9 mouse cellular contexts compared by ENCODE assay signal in genomic region chr14:122079428-122079827, GRCm38 (mm10). TPM values are rescaled to one million over a fixed set of nuclear protein-coding genes. Genes with fewer than 3 reads are reported as not detected.
DNase-seq lines count a peak whose midpoint lies in the region; ATAC-seq and TF ChIP-seq lines count a peak whose summit lies in the region.
"Had no signal": no experiment of that assay in that cellular context is flagged by ENCODE, and none has a peak within 500 bp of the region (broad histone marks: within the 10 kb centered on the region; RNA-seq: fewer than 3 reads in every experiment).

No protein-coding gene starts in this region.

- intact Hi-C loops in heart, postnatal 10 days (cut with DNase I) = no loop called here

- no peaks in the 10 kb centered on the region for H3K4me1 ChIP-seq in kidney, embryonic 16.5 days (ENCODE audit: insufficient read depth, low read length)
- H3K4me1 ChIP-seq in liver, embryonic 16.5 days (ENCODE audit: control insufficient read depth, low read depth, low read length) = no peaks in the 10 kb centered on the region
- no peaks in the 10 kb centered on the region for H3K4me1 ChIP-seq in spleen, adult 2 months (ENCODE audit: control insufficient read depth, insufficient read depth, insufficient read length)
- no peaks in the 10 kb centered on the region for H3K4me1 ChIP-seq in forebrain, embryonic 16.5 days (replicated peaks; ENCODE audit: control insufficient read depth, insufficient read depth, low read length)
- H3K4me1 ChIP-seq: lung, embryonic 15.5 days had no signal

- no peak for TF ChIP-seq POLR2A in spleen, adult 2 months (IDR thresholded peaks at IDR 0.05; ENCODE audit: low read depth, low read length)

- H3K4me3 ChIP-seq in kidney, embryonic 16.5 days (ENCODE audit: low read length) = no peak overlapping the region
- H3K4me3 ChIP-seq in liver, embryonic 16.5 days (ENCODE audit: low read depth, low read length) = no peak overlapping the region
- H3K4me3 ChIP-seq in spleen, adult 2 months (ENCODE audit: extremely low read depth, insufficient read depth, insufficient read length) = no peak overlapping the region
- H3K4me3 ChIP-seq in forebrain, embryonic 16.5 days (replicated peaks; ENCODE audit: low read length) = no peak overlapping the region
- H3K4me3 ChIP-seq: lung, embryonic 15.5 days had no signal

- ATAC-seq in kidney, embryonic 16.5 days (ENCODE audit: low FRiP score, low TSS enrichment) = no peak
- 0 out of 2 replicates have a peak, but pooled peaks have one; percentile 9 for ATAC-seq in liver, embryonic 16.5 days (ENCODE audit: low read depth)
- no peak for ATAC-seq in forebrain, embryonic 16.5 days

- no peaks in the 10 kb centered on the region for H3K36me3 ChIP-seq in kidney, embryonic 16.5 days (ENCODE audit: insufficient read depth, low read length)
- no peaks in the 10 kb centered on the region for H3K36me3 ChIP-seq in liver, embryonic 16.5 days (ENCODE audit: control insufficient read depth, insufficient read depth)
- H3K36me3 ChIP-seq in spleen, adult 2 months (ENCODE audit: control insufficient read depth, insufficient read depth, low read length) = no peaks in the 10 kb centered on the region
- no peaks in the 10 kb centered on the region for H3K36me3 ChIP-seq in forebrain, embryonic 16.5 days (ENCODE audit: control insufficient read depth, insufficient read depth)
- H3K36me3 ChIP-seq: lung, embryonic 15.5 days had no signal

- H3K9me3 ChIP-seq in kidney, embryonic 16.5 days (ENCODE audit: low read length) = no peaks in the 10 kb centered on the region
- H3K9me3 ChIP-seq in liver, embryonic 16.5 days (replicated peaks; ENCODE audit: control insufficient read depth, low read length) = no peaks in the 10 kb centered on the region
- H3K9me3 ChIP-seq in forebrain, embryonic 16.5 days (ENCODE audit: control insufficient read depth, low read length) = no peaks in the 10 kb centered on the region
- H3K9me3 ChIP-seq: lung, embryonic 15.5 days had no signal

- H3K4me2 ChIP-seq in kidney, embryonic 16.5 days (replicated peaks; ENCODE audit: low read depth, low read length) = no peak overlapping the region
- no peak overlapping the region for H3K4me2 ChIP-seq in liver, embryonic 16.5 days (ENCODE audit: low read depth, low read length)
- no peak overlapping the region for H3K4me2 ChIP-seq in forebrain, embryonic 16.5 days (ENCODE audit: low read length)
- H3K4me2 ChIP-seq: lung, embryonic 15.5 days had no signal

- peak; percentile 55; the same call in 1 of the 2 replicates for TF ChIP-seq CTCF in spleen, adult 2 months (IDR thresholded peaks at IDR 0.05; ENCODE audit: extremely low read depth, insufficient read depth, insufficient read length, insufficient replicate concordance)

- H3K27me3 ChIP-seq in kidney, embryonic 16.5 days (ENCODE audit: insufficient read depth, low read length) = no peaks in the 10 kb centered on the region
- H3K27me3 ChIP-seq in liver, embryonic 16.5 days (ENCODE audit: control insufficient read depth, insufficient read depth, low read depth, low read length) = no peaks in the 10 kb centered on the region
- H3K27me3 ChIP-seq in spleen, adult 2 months (ENCODE audit: control insufficient read depth, insufficient read depth, low read length) = no peaks in the 10 kb centered on the region
- no peaks in the 10 kb centered on the region for H3K27me3 ChIP-seq in forebrain, embryonic 16.5 days (replicated peaks; ENCODE audit: control insufficient read depth, insufficient read depth, low read length)
- H3K27me3 ChIP-seq: lung, embryonic 15.5 days had no signal

- no peak overlapping the region for H3K27ac ChIP-seq in kidney, embryonic 16.5 days (ENCODE audit: low read length)
- no peak overlapping the region for H3K27ac ChIP-seq in liver, embryonic 16.5 days (ENCODE audit: low read length)
- no peak overlapping the region for H3K27ac ChIP-seq in spleen, adult 2 months (ENCODE audit: insufficient read depth, low read length)
- H3K27ac ChIP-seq in forebrain, embryonic 16.5 days (ENCODE audit: low read length) = no peak overlapping the region
- H3K27ac ChIP-seq: lung, embryonic 15.5 days had no signal

- no peak overlapping the region for H3K9ac ChIP-seq in kidney, embryonic 16.5 days (replicated peaks; ENCODE audit: low read length)
- no peak overlapping the region for H3K9ac ChIP-seq in liver, embryonic 16.5 days (ENCODE audit: low read depth, low read length)
- no peak overlapping the region for H3K9ac ChIP-seq in forebrain, embryonic 16.5 days (replicated peaks; ENCODE audit: low read depth, low read length)
- H3K9ac ChIP-seq: lung, embryonic 15.5 days had no signal

- DNase-seq in kidney, adult 18-20 months = peak; percentile 75
- DNase-seq in MEL-GATA-1-ER (ENCODE audit: extremely low read depth, low read depth) = peak; percentile 28
- DNase-seq in cerebellum, adult 18-20 months = peak; percentile 52 to 67
- DNase-seq in heart, postnatal 10 days = peak; percentile 39 to 71
- peak; percentile 59 to 78 for DNase-seq in spleen, adult 2 months (ENCODE audit: low read depth in 1 of 2, low spot score in 2 of 2)

- 43% methylated on average over 6 of the region's 6 CpGs for WGBS in kidney, embryonic 16.5 days
- 35% methylated on average over 6 of the region's 6 CpGs for WGBS in liver, embryonic 16.5 days (ENCODE audit: insufficient replicate concordance)
- WGBS in spleen, adult 2 months = 43% methylated on average over 6 of the region's 6 CpGs
- WGBS in forebrain, embryonic 16.5 days = 42% methylated on average over 6 of the region's 6 CpGs

RNA-seq across cellular contexts. Expression of gene Tm9sf2, which starts 27.4 kb away (rescaled TPM):
- polyA plus RNA-seq in kidney, embryonic 16.5 days (2015; fragmentation: Nextera tagmentation; extraction: Ambion mirVana) = 202 and 214 TPM in 2 replicates
- 100 to 1,000 TPM; 109 to 112 TPM for total RNA-seq in heart, postnatal 10 days (2021)
- polyA plus RNA-seq in liver, embryonic 16.5 days (2015; fragmentation: Nextera tagmentation; extraction: Ambion mirVana) = 78.0 and 78.3 TPM in 2 replicates
- 80.8 and 211 TPM in 2 replicates for polyA plus RNA-seq in spleen, adult 2 months (2012; rRNA removed)
- 114 and 130 TPM in 2 replicates for polyA plus RNA-seq in forebrain, embryonic 16.5 days (2015; fragmentation: Nextera tagmentation; extraction: Ambion mirVana)

RNA-seq across cellular contexts. Expression of gene Timm8a2, which starts 45.0 kb away (rescaled TPM):
- polyA plus RNA-seq in kidney, embryonic 16.5 days (2015; fragmentation: Nextera tagmentation; extraction: Ambion mirVana) = not detected in 2 replicates
- total RNA-seq in heart, postnatal 10 days (2021) = not detected
- not detected in 2 replicates for polyA plus RNA-seq in liver, embryonic 16.5 days (2015; fragmentation: Nextera tagmentation; extraction: Ambion mirVana)
- polyA plus RNA-seq in spleen, adult 2 months (2012; rRNA removed) = 0.20 and 0.23 TPM in 2 replicates
- not detected in 2 replicates for polyA plus RNA-seq in forebrain, embryonic 16.5 days (2015; fragmentation: Nextera tagmentation; extraction: Ambion mirVana)
- polyA plus RNA-seq: lung, embryonic 15.5 days had no signal
